Mouse (Mus musculus) stomach, embryonic 16.5 days (tissue): ENCODE results near the gene Ddah2. TPM values are rescaled to one million over a fixed set of nuclear protein-coding genes. Genes with fewer than 3 reads are reported as not detected.

ENCODE experiments used
- ATAC-seq: fragments of 200-750 bp; cut with Nextera tagmentation; 2 replicates; pipeline ENCODE4 v1.8.0; 2017; ENCODE audit warnings: moderate number of reproducible peaks, moderate TSS enrichment; ENCODE audit not compliant: insufficient read depth, low FRiP score
- H3K27ac ChIP-seq: fragments of 300-500 bp; sonication (generic); 2 replicates; pipeline ENCODE4 v1.5.1; 2014; ENCODE audit warnings: low read length
- H3K27me3 ChIP-seq: fragments of 300-500 bp; sonication (generic); 2 replicates; pipeline ENCODE4 v1.6.1; 2014; ENCODE audit warnings: low read length, control low read depth, mixed read lengths; ENCODE audit not compliant: control insufficient read depth, insufficient read depth
- H3K36me3 ChIP-seq: fragments of 300-500 bp; sonication (generic); 2 replicates; pipeline ENCODE4 v1.6.1; 2014; ENCODE audit warnings: low read length; ENCODE audit not compliant: control insufficient read depth, insufficient read depth
- H3K4me1 ChIP-seq: fragments of 300-500 bp; sonication (generic); 2 replicates; pipeline ENCODE4 v1.6.1; 2014; ENCODE audit warnings: low read length, control low read depth, mixed read lengths; ENCODE audit not compliant: control insufficient read depth, insufficient read depth
- H3K4me2 ChIP-seq: fragments of 300-500 bp; sonication (generic); 2 replicates; pipeline ENCODE4 v1.6.1; 2014; ENCODE audit warnings: low read depth, low read length, mixed read lengths
- H3K4me3 ChIP-seq: fragments of 300-500 bp; sonication (generic); replicated peaks from 2 replicates; pipeline ENCODE4 v1.5.1; 2014; ENCODE audit warnings: mild to moderate bottlenecking, low read length
- H3K9ac ChIP-seq: fragments of 300-500 bp; sonication (generic); 2 replicates; pipeline ENCODE4 v1.6.1; 2014; ENCODE audit warnings: low read length
- H3K9me3 ChIP-seq: fragments of 300-500 bp; sonication (generic); replicated peaks from 2 replicates; pipeline ENCODE4 v1.6.1; 2016; ENCODE audit warnings: low read length, control low read depth; ENCODE audit not compliant: control insufficient read depth
- WGBS: fragments of 180-500 bp; shearing (Covaris S2); extraction: QIAGEN DNeasy Blood & Tissue Kit; methylation state at CpG from one replicate; pipeline ENCODE4 v1.1.7; 2014; 5-methylcytosine and 5-hydroxymethylcytosine counted together
- polyA plus RNA-seq: library from polyadenylated mRNA; unstranded; fragments of >200 nt; fragmentation: Nextera tagmentation; extraction: Ambion mirVana; gene quantifications from 2 replicates; pipeline ENCODE4 v1.2.1, GENCODE M21; 2015

Ddah2 gene
- polyA plus RNA-seq, 1 experiment from 2014 or later, result 193 TPM

GRCm38 (mm10) chr17:35103221-35103690, 44.4 kb downstream of the Ddah2 start:
- Histone ChIP-seq H3K9ac (no peak overlapping the region), H3K27ac (no peak overlapping the region), H3K4me2 (no peak overlapping the region), H3K4me1 (no peaks in the 10 kb centered on the region), H3K9me3 (no peaks in the 10 kb centered on the region), H3K36me3 (peaks cover 15% of the 10 kb centered on the region; the same call in 1 of the 2 replicates), H3K4me3 (no peak overlapping the region), H3K27me3 (no peaks in the 10 kb centered on the region)
- no peak for ATAC-seq
- WGBS, result 56% methylated on average over 6 of the region's 6 CpGs

GRCm38 (mm10) chr17:35104079-35104478, 45.2 kb downstream of the Ddah2 start:
- H3K4me3 ChIP-seq, result no peak overlapping the region
- no peak overlapping the region for H3K27ac ChIP-seq
- no peak overlapping the region for H3K4me2 ChIP-seq
- peaks cover 15% of the 10 kb centered on the region; the same call in 1 of the 2 replicates for H3K36me3 ChIP-seq
- 87% methylated on average over 7 of the region's 7 CpGs for WGBS
- H3K9ac ChIP-seq, result no peak overlapping the region
- no peak for ATAC-seq
- H3K27me3 ChIP-seq, result no peaks in the 10 kb centered on the region
- no peaks in the 10 kb centered on the region for H3K9me3 ChIP-seq
- H3K4me1 ChIP-seq, result no peaks in the 10 kb centered on the region

GRCm38 (mm10) chr17:35104754-35105153, 45.9 kb downstream of the Ddah2 start:
- Histone ChIP-seq H3K27me3 (no peaks in the 10 kb centered on the region), H3K4me1 (no peaks in the 10 kb centered on the region), H3K36me3 (peaks cover 12% of the 10 kb centered on the region; the same call in 1 of the 2 replicates), H3K4me2 (no peak overlapping the region), H3K9ac (no peak overlapping the region), H3K9me3 (no peaks in the 10 kb centered on the region), H3K27ac (no peak overlapping the region), H3K4me3 (no peak overlapping the region)
- WGBS, result 75% methylated on average over 6 of the region's 6 CpGs
- ATAC-seq, result no peak

- H3K4me3 ChIP-seq, result no peak overlapping the region
- 22% methylated on average over 13 of the region's 13 CpGs for WGBS
- no peaks in the 10 kb centered on the region for H3K4me1 ChIP-seq
- H3K27me3 ChIP-seq, result no peaks in the 10 kb centered on the region
- no peak; the same call in 1 of the 2 replicates for ATAC-seq
- peaks cover 11% of the 10 kb centered on the region; the same call in 1 of the 2 replicates for H3K36me3 ChIP-seq
- H3K9ac ChIP-seq, result no peak overlapping the region
- no peak overlapping the region for H3K27ac ChIP-seq
- H3K4me2 ChIP-seq, result peak overlapping the region; percentile 19; the same call in 1 of the 2 replicates
- no peaks in the 10 kb centered on the region for H3K9me3 ChIP-seq
Measured at GRCm38 (mm10) chr17:35105740-35106389, 47.0 kb downstream of the Ddah2 start.

- H3K9ac ChIP-seq, result no peak overlapping the region
- no peak overlapping the region for H3K27ac ChIP-seq
- H3K4me3 ChIP-seq, result no peak overlapping the region
- ATAC-seq, result no peak
- H3K4me1 ChIP-seq, result no peaks in the 10 kb centered on the region
- no peaks in the 10 kb centered on the region for H3K9me3 ChIP-seq
- H3K27me3 ChIP-seq, result no peaks in the 10 kb centered on the region
- 60% methylated on average over 3 of the region's 3 CpGs for WGBS
- H3K4me2 ChIP-seq, result no peak overlapping the region
- H3K36me3 ChIP-seq, result peaks cover 11% of the 10 kb centered on the region; the same call in 1 of the 2 replicates
Measured at GRCm38 (mm10) chr17:35106522-35106921, 47.7 kb downstream of the Ddah2 start.

GRCm38 (mm10) chr17:35108097-35108496, 49.3 kb downstream of the Ddah2 start, which contains the start of gene Ly6g5c:
Gene Ly6g5c, plus strand, starts transcription at chr17:35108279.
- H3K9ac ChIP-seq, result no peak within 1 kb of the TSS
- ATAC-seq, result no peak
- no peaks in the 10 kb centered on the region for H3K4me1 ChIP-seq
- no peak within 1 kb of the TSS for H3K4me2 ChIP-seq
- 84% methylated on average over 6 of the region's 6 CpGs for WGBS
- H3K9me3 ChIP-seq, result no peaks in the 10 kb centered on the region
- no peaks in the 10 kb centered on the region for H3K36me3 ChIP-seq
- no peak within 1 kb of the TSS for H3K4me3 ChIP-seq
- H3K27me3 ChIP-seq, result no peaks in the 10 kb centered on the region
- no peak within 1 kb of the TSS for H3K27ac ChIP-seq

Other genes with a start within 250 kb of the Ddah2 start
- gene Stk19, start 222.1 kb upstream of the Ddah2 start, polyA plus RNA-seq, result 23.8 and 25.8 TPM in 2 replicates
- 48.9 and 53.3 TPM in 2 replicates for gene Dxo, start 222.0 kb upstream of the Ddah2 start, polyA plus RNA-seq
- gene Skiv2l, start 208.8 kb upstream of the Ddah2 start, polyA plus RNA-seq, result 45.0 and 48.1 TPM in 2 replicates
- 89.5 and 96.4 TPM in 2 replicates for gene Nelfe, start 208.6 kb upstream of the Ddah2 start, polyA plus RNA-seq
- 27.8 and 28.9 TPM in 2 replicates for gene Cfb, start 196.5 kb upstream of the Ddah2 start, polyA plus RNA-seq
- 1.0 and 1.1 TPM in 2 replicates for gene Zbtb12, start 179.6 kb upstream of the Ddah2 start, polyA plus RNA-seq
- 0.49 TPM in 1 of 2 replicates, not detected in the other for gene Gm20547, start 177.0 kb upstream of the Ddah2 start, polyA plus RNA-seq
- gene C2, start 160.8 kb upstream of the Ddah2 start, polyA plus RNA-seq, result 4.4 and 5.5 TPM in 2 replicates
- gene Ehmt2, start 160.6 kb upstream of the Ddah2 start, polyA plus RNA-seq, result 61.0 and 61.1 TPM in 2 replicates
- 19.3 and 21.1 TPM in 2 replicates for gene Slc44a4, start 144.6 kb upstream of the Ddah2 start, polyA plus RNA-seq
- gene Neu1, start 127.8 kb upstream of the Ddah2 start, polyA plus RNA-seq, result 36.7 and 40.6 TPM in 2 replicates
- 0.94 and 1.4 TPM in 2 replicates for gene Hspa1b, start 99.8 kb upstream of the Ddah2 start, polyA plus RNA-seq
- 0.27 TPM in 1 of 2 replicates, not detected in the other for gene Gm20481, start 89.1 kb upstream of the Ddah2 start, polyA plus RNA-seq
- gene Hspa1a, start 86.9 kb upstream of the Ddah2 start, polyA plus RNA-seq, result 13.7 and 16.3 TPM in 2 replicates
- 0.96 and 1.4 TPM in 2 replicates for gene Hspa1l, start 86.3 kb upstream of the Ddah2 start, polyA plus RNA-seq
- gene Lsm2, start 77.2 kb upstream of the Ddah2 start, polyA plus RNA-seq, result 145 and 146 TPM in 2 replicates
- 81.1 and 82.1 TPM in 2 replicates for gene Vars, start 58.0 kb upstream of the Ddah2 start, polyA plus RNA-seq
- gene Vwa7, start 42.5 kb upstream of the Ddah2 start, polyA plus RNA-seq, result 0.26 and 0.42 TPM in 2 replicates
- gene Sapcd1, start 31.0 kb upstream of the Ddah2 start, polyA plus RNA-seq, result 14.2 and 14.3 TPM in 2 replicates
- gene Msh5, start 12.3 kb upstream of the Ddah2 start, polyA plus RNA-seq, result 3.9 and 4.2 TPM in 2 replicates
- gene Clic1, start 9.1 kb upstream of the Ddah2 start, polyA plus RNA-seq, result 396 and 441 TPM in 2 replicates
- 50.6 and 109 TPM in 2 replicates for gene Ly6g6c, start 6.4 kb downstream of the Ddah2 start, polyA plus RNA-seq
- 0.48 and 1.0 TPM in 2 replicates for gene Mpig6b, start 7.1 kb downstream of the Ddah2 start, polyA plus RNA-seq
- gene Ly6g6e, start 17.9 kb downstream of the Ddah2 start, polyA plus RNA-seq, result 32.3 and 49.2 TPM in 2 replicates
- 3.2 and 4.1 TPM in 2 replicates for gene Ly6g6d, start 19.0 kb downstream of the Ddah2 start, polyA plus RNA-seq
- gene Ly6g6f, start 26.6 kb downstream of the Ddah2 start, polyA plus RNA-seq, result 0.46 and 0.54 TPM in 2 replicates
- gene Abhd16a, start 30.2 kb downstream of the Ddah2 start, polyA plus RNA-seq, result 95.8 and 97.9 TPM in 2 replicates
- not detected in 2 replicates for gene Ly6g5c, start 49.2 kb downstream of the Ddah2 start, polyA plus RNA-seq
- 0.53 and 0.89 TPM in 2 replicates for gene Ly6g5b, start 56.4 kb downstream of the Ddah2 start, polyA plus RNA-seq
- 18.1 and 19.4 TPM in 2 replicates for gene Gpank1, start 62.4 kb downstream of the Ddah2 start, polyA plus RNA-seq
- gene Csnk2b, start 63.0 kb downstream of the Ddah2 start, polyA plus RNA-seq, result 245 and 269 TPM in 2 replicates
- 11.7 and 14.2 TPM in 2 replicates for gene D17H6S53E, start 67.3 kb downstream of the Ddah2 start, polyA plus RNA-seq
- gene Apom, start 73.0 kb downstream of the Ddah2 start, polyA plus RNA-seq, result 24.9 and 34.0 TPM in 2 replicates
- 41.2 and 48.4 TPM in 2 replicates for gene Bag6, start 76.1 kb downstream of the Ddah2 start, polyA plus RNA-seq
- gene Prrc2a, start 105.9 kb downstream of the Ddah2 start, polyA plus RNA-seq, result 111 and 125 TPM in 2 replicates
- gene Aif1, start 117.0 kb downstream of the Ddah2 start, polyA plus RNA-seq, result 19.9 and 20.2 TPM in 2 replicates
- gene Lst1, start 129.4 kb downstream of the Ddah2 start, polyA plus RNA-seq, result 28.1 and 29.9 TPM in 2 replicates
- gene Ltb, start 135.4 kb downstream of the Ddah2 start, polyA plus RNA-seq, result 2.0 TPM in 2 replicates
- 0.32 TPM in 1 of 2 replicates, not detected in the other for gene Tnf, start 143.0 kb downstream of the Ddah2 start, polyA plus RNA-seq
- gene Lta, start 146.3 kb downstream of the Ddah2 start, polyA plus RNA-seq, result 0.44 and 0.46 TPM in 2 replicates
- 0.27 TPM in 1 of 2 replicates, not detected in the other for gene Gm16181, start 161.8 kb downstream of the Ddah2 start, polyA plus RNA-seq
- 6.0 and 6.8 TPM in 2 replicates for gene Atp6v1g2, start 174.6 kb downstream of the Ddah2 start, polyA plus RNA-seq
- gene Nfkbil1, start 176.8 kb downstream of the Ddah2 start, polyA plus RNA-seq, result 6.4 and 8.8 TPM in 2 replicates
- gene Ddx39b, start 182.7 kb downstream of the Ddah2 start, polyA plus RNA-seq, result 340 and 353 TPM in 2 replicates
- 169 and 219 TPM in 2 replicates for gene H2-D1, start 203.7 kb downstream of the Ddah2 start, polyA plus RNA-seq